Mouse (Mus musculus): ENCODE measurements at regions not wholly inside any gene's neighbourhood (a gene's known extent, or its start where the extent isn't known, plus 50 kb on each side); places are given as distances from the start of the nearest gene placed in this dataset.

DNA sequence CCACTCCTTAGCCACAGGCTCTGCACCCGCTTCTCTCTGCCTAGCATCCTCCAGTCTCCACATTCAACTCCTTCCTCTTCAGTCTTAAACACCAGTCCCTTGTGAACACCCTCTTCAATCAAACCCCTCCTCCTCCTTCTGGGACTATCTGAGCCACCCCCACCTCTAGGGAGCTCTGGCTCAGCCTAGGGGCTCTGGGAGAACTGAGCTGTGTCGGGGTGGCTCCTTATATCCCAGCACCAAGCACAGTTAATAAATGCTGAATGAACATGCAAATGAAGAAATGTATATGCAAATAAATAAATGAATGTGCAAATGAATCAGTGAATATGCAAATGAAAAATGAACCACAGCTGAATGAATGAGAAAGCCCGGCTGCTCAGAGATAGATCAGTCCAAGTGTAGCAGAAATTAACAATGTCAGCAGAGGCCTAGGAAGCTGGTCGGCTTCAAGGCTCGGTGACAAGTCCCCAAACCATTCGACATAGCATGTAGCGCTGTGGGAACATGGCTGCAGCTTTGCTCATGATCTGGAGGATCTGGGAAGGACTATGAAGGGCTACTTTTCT lies 67.1 kb upstream of the Tnrc6c start:
- DNase-seq (ENCODE audit: low spot score in 2 of 2): no peak

DNA sequence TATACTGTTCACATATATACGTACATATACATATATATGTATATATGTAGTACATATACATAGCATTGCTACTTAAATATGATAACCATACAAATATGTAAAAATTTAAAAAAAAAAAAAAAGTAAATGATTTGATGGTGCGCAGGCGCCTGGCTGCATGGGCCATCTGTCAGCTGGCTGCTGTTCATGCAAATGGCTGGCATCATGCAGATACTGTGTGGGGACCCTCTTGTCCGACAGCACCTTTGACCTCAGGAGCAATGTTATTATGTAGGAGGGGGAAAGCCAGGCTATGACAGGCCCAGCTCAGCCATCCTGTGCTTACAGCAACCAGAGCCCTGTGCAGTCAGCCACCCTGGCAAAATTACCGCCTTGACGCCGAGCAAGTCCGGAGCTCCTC lies 65.1 kb upstream of the Tnrc6c start:
- no peak for DNase-seq (ENCODE audit: low spot score in 2 of 2)

DNA sequence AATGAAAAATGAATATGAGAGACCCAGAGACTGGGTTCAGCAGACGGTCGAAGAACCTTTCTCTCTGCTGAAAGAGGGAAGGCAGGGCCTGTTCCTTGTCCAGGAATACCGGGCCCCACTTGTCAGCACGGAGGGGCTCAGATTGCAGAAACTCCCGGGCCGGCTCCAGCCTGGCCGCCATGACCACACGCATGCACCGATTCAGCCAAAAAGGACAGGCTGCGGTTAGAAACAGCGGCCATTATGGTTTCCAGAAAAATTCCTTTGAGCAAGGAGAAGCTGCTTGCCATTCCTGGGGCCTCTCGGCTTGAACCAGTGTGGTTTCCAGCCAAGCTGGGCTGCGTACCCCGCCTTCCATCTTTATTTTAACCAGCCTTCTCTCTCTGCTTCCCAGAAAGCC lies 64.7 kb upstream of the Tnrc6c start:
- DNase-seq (ENCODE audit: low spot score in 2 of 2): no peak

GRCm38 (mm10) chr11:117592570-117592969 lies 61.5 kb upstream of the Tnrc6c start:
- no peak for DNase-seq (ENCODE audit: low spot score in 2 of 2)

DNA sequence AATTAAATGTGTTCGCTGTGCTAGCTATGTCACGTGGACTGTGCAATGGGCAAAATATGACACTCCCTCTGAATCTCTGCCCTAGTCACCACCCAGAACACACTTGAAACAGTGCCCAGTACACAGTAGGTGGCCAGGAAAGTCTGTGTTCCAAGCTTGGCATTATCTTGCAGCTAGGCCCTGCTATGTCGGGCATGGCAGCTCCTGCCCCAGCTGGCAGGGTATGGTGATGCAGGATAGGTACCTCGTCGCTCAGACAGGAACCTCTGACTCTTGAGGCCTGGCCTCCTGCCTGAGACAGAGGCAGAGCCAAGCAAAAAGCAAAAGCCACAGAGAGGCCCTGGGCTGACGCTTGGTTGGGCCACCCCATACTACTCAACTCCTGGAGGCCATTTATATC lies 57.9 kb upstream of the Tnrc6c start:
- no peak for DNase-seq (ENCODE audit: low spot score in 2 of 2)

GRCm38 (mm10) chr11:117597754-117598153 lies 56.3 kb upstream of the Tnrc6c start:
- DNase-seq (ENCODE audit: low spot score in 2 of 2): no peak

GRCm38 (mm10) chr11:117598170-117598583 lies 55.9 kb upstream of the Tnrc6c start:
- DNase-seq (ENCODE audit: low spot score in 2 of 2): no peak

DNA sequence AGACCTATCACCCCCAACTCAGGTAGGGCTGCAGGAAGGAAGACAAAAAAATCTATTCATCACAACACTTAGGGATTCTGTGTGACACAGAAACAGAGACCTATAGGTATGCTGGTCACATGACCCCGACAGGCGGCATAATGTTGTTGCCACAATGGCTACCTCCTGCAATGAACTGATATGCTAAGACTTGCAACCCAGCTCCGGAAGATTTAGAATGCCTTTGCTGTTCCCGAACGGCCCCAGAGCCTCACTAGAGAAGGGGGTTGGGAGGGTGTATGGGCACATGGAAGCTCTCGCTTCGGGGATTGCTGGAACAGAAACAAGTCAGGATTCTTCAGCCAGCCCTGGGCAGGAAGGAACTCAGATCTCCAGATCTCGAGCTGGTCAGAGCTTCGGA lies 55.5 kb upstream of the Tnrc6c start:
- no peak for DNase-seq (ENCODE audit: low spot score in 2 of 2)

- no peak for DNase-seq (ENCODE audit: low spot score in 2 of 2)
These were observed 54.9 kb upstream of the Tnrc6c start for GRCm38 (mm10) chr11:117599049-117599787.

DNA sequence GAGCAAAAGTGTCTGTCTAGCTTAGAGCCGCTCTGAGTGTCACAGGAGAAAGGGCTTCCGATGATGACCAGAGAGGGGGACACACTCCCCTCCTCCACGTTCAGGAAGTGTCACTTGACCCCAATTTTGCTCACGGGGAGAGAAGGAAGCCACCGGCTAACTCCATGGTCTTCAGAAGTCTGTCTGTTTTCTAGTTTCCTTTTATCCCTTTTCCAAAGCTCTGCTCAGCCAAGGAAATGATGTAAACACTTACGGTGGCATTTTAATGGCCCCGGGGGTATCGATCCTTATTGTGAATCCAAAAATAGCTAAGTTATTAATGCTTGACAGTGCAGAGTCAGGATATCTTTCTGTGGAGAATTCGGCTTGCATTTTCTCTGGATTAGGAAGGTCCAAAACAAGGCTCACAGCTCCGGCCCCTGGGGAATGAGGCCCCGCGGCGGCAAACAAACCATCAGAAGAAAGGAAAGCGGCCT lies 54.3 kb upstream of the Tnrc6c start:
- no peak for DNase-seq (ENCODE audit: low spot score in 2 of 2)

GRCm38 (mm10) chr11:117601147-117601546 lies 52.9 kb upstream of the Tnrc6c start:
- no peak for DNase-seq (ENCODE audit: low spot score in 2 of 2)

DNA sequence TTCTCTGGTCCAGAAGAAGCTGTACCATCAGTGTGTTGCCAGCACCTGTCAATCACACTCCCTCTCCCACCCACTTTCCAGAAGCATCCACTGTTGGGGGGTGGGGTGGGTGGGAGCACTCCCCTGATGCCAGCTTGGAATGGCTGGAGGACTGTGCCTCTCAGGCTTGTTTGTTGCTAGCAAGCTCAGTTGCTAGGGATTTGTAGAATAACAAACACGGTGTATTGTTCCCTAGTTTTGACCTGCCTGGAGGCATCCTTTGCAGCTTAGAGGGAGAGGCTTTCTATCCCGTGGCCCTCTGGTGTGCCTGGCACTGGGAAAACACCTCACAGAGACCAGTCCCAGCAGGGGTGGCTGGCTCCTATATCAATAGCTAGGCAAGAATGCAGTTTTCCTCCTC lies 50.1 kb upstream of the Tnrc6c start:
- no peak for DNase-seq (ENCODE audit: low spot score in 2 of 2)

Data from gastrocnemius, postnatal 4 days (tissue).